Mouse (Mus musculus) midbrain, embryonic 12.5 days (tissue): ENCODE measurements around the gene Agps. TPM values are rescaled to one million over a fixed set of nuclear protein-coding genes. Genes with fewer than 3 reads are reported as not detected.

Experiments
- ATAC-seq: fragments of 200-750 bp; cut with Nextera tagmentation; 2 replicates; pipeline ENCODE4 v1.8.0; 2017; ENCODE audit warnings: low read depth, moderate TSS enrichment, moderate library complexity; ENCODE audit not compliant: low FRiP score
- H3K27ac ChIP-seq: fragments of 300-500 bp; sonication (generic); replicated peaks from 2 replicates; pipeline ENCODE4 v1.5.1; 2016; ENCODE audit warnings: mild to moderate bottlenecking
- H3K27me3 ChIP-seq: fragments of 300-500 bp; sonication (generic); 2 replicates; pipeline ENCODE4 v1.6.1; 2016; ENCODE audit warnings: mild to moderate bottlenecking
- H3K36me3 ChIP-seq: fragments of 300-500 bp; sonication (generic); 2 replicates; pipeline ENCODE4 v1.6.1; 2016
- H3K4me1 ChIP-seq: fragments of 300-500 bp; sonication (generic); 2 replicates; pipeline ENCODE4 v1.6.1; 2016
- H3K4me2 ChIP-seq: fragments of 300-500 bp; sonication (generic); replicated peaks from 2 replicates; pipeline ENCODE4 v1.6.1; 2016; ENCODE audit warnings: mild to moderate bottlenecking, moderate library complexity
- H3K4me3 ChIP-seq: fragments of 300-500 bp; sonication (generic); 2 replicates; pipeline ENCODE4 v1.5.1; 2016; ENCODE audit warnings: mild to moderate bottlenecking
- H3K9ac ChIP-seq: fragments of 300-500 bp; sonication (generic); replicated peaks from 2 replicates; pipeline ENCODE4 v1.6.1; 2016; ENCODE audit warnings: mild to moderate bottlenecking, moderate library complexity
- H3K9me3 ChIP-seq: fragments of 300-500 bp; sonication (generic); 2 replicates; pipeline ENCODE4 v1.6.1; 2016; ENCODE audit warnings: mild to moderate bottlenecking
- WGBS: fragments of 180-500 bp; shearing (Covaris S2); methylation state at CpG from one replicate; pipeline ENCODE4 v1.1.7; 2016; 5-methylcytosine and 5-hydroxymethylcytosine counted together
- polyA plus RNA-seq: library from polyadenylated mRNA; unstranded; fragments of >200 nt; fragmentation: Nextera tagmentation; extraction: Ambion mirVana; gene quantifications from 2 replicates; pipeline ENCODE4 v1.2.1, GENCODE M21; 2016

Agps gene
- polyA plus RNA-seq, 1 experiment from 2014 or later: 52.9 TPM

DNA sequence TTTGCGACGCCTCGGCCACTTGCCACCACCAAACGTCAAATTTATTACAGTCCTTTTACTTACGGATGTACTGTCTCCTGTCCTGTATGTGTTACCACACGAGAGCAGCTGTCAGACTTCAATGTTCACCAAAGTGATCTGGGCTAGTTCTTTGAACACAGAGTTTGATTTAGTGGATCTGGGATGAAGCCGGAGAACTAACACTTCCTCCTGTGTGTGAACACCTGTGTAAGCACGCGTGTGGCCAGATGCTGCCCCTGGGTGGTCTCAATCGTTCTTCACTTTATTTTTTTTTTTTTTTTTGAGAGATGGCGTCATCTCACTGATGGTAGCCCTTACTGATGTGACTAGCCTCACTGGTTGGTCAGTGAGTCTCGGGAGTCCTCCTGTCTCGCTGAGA lies 17.1 kb upstream of the Agps start:
- H3K27ac ChIP-seq: no peak overlapping the region
- no peaks in the 10 kb centered on the region for H3K36me3 ChIP-seq
- H3K9me3 ChIP-seq: no peaks in the 10 kb centered on the region
- H3K4me1 ChIP-seq: no peaks in the 10 kb centered on the region
- no peak for ATAC-seq
- H3K4me2 ChIP-seq: no peak overlapping the region
- H3K9ac ChIP-seq: no peak overlapping the region
- WGBS: 82% methylated on average over 13 of the region's 13 CpGs
- no peaks in the 10 kb centered on the region for H3K27me3 ChIP-seq
- H3K4me3 ChIP-seq: no peak overlapping the region

DNA sequence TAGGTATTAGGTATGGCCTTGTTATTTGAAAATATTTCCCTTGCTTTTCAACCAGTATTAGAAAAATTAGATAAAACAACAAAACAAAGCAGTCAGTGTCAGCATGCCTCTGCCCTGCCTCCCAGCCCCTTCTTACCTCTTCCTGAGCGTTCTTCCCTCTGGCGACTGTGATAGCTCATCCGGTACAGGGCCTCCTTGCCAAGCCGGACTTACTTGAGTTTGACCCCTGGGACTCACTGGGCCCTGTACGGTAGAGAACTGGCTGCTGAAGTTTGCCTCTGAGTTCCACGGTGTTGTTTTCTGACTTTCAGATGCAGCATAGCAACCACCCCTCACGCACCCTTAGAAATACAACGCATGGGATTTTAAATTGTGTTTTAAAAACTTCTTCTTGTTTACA lies 16.5 kb upstream of the Agps start:
- Histone ChIP-seq H3K27ac (no peak overlapping the region), H3K4me1 (no peaks in the 10 kb centered on the region), H3K9ac (no peak overlapping the region), H3K4me2 (no peak overlapping the region), H3K27me3 (no peaks in the 10 kb centered on the region), H3K9me3 (no peaks in the 10 kb centered on the region), H3K4me3 (no peak overlapping the region), H3K36me3 (no peaks in the 10 kb centered on the region)
- WGBS: 83% methylated on average over 8 of the region's 8 CpGs
- ATAC-seq: no peak

DNA sequence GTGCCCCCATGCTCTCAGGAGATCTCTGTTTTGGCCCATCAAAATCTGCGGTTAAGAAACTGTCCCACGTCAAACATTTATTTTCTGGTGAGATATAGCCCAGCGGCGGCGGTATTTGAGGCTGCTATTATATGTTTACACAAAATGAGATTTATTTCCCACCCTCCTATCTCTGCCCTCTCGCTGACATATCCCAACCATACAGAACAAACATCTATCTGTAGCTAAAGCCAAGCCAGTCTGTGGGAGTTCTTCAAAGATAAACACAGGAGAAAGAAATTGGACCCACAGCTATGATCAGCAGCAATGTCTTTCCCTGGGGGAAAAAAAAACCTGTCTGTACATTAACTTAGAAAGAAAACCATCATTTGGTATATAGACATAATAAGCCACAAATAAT lies 15.3 kb upstream of the Agps start:
- no peak overlapping the region for H3K4me3 ChIP-seq
- H3K27ac ChIP-seq: no peak overlapping the region
- 91% methylated on average over 6 of the region's 6 CpGs for WGBS
- H3K36me3 ChIP-seq: no peaks in the 10 kb centered on the region
- no peaks in the 10 kb centered on the region for H3K4me1 ChIP-seq
- H3K27me3 ChIP-seq: no peaks in the 10 kb centered on the region
- no peak for ATAC-seq
- H3K9ac ChIP-seq: no peak overlapping the region
- no peak overlapping the region for H3K4me2 ChIP-seq
- no peaks in the 10 kb centered on the region for H3K9me3 ChIP-seq

DNA sequence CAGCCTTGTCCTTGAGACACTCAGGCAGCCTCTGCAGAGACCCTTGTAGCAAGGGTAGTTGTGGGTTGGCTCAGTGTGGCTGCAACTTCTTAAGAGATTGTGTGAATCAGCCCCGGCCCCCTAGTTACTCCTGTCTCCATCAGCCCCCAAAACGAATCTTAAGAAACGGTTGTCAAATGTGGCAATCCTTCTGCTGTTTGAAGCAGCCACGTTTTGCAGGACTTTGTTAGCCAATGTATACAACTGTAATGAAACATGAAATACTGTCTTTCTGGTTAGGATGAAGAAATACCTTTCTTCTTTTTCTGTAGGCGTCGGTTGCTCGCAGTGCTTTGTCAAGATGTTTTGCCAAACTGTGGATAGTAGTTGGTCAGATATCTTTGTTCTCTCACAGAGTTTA lies 13.3 kb upstream of the Agps start:
- Histone ChIP-seq H3K9ac (no peak overlapping the region), H3K27ac (no peak overlapping the region), H3K4me3 (no peak overlapping the region), H3K27me3 (no peaks in the 10 kb centered on the region), H3K36me3 (no peaks in the 10 kb centered on the region), H3K4me1 (no peaks in the 10 kb centered on the region), H3K4me2 (no peak overlapping the region), H3K9me3 (no peaks in the 10 kb centered on the region)
- no peak for ATAC-seq
- WGBS: 89% methylated on average over 7 of the region's 7 CpGs

DNA sequence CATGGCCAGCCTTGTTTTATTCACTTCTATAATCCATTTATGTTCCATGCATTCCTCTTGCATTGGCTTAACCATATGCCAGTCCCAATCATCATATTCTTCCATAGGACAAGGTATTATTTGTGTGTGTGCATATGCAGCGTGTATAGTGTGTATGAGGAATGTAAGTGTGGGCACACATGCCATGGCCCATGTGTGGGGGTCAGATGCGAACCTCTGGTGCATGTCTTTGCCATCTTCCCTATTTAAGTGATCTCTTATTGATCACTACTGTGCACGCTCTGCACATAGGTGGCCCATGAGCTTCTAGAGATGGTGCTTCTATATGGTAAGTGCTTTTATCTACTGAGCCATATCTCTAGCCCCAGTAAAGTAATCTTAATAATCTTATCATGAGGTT lies 12.2 kb upstream of the Agps start:
- ATAC-seq: no peak
- Histone ChIP-seq H3K4me3 (no peak overlapping the region), H3K36me3 (no peaks in the 10 kb centered on the region), H3K9me3 (no peaks in the 10 kb centered on the region), H3K27ac (no peak overlapping the region), H3K4me1 (no peaks in the 10 kb centered on the region), H3K9ac (no peak overlapping the region), H3K4me2 (no peak overlapping the region), H3K27me3 (no peaks in the 10 kb centered on the region)
- 94% methylated on average over 3 of the region's 3 CpGs for WGBS

DNA sequence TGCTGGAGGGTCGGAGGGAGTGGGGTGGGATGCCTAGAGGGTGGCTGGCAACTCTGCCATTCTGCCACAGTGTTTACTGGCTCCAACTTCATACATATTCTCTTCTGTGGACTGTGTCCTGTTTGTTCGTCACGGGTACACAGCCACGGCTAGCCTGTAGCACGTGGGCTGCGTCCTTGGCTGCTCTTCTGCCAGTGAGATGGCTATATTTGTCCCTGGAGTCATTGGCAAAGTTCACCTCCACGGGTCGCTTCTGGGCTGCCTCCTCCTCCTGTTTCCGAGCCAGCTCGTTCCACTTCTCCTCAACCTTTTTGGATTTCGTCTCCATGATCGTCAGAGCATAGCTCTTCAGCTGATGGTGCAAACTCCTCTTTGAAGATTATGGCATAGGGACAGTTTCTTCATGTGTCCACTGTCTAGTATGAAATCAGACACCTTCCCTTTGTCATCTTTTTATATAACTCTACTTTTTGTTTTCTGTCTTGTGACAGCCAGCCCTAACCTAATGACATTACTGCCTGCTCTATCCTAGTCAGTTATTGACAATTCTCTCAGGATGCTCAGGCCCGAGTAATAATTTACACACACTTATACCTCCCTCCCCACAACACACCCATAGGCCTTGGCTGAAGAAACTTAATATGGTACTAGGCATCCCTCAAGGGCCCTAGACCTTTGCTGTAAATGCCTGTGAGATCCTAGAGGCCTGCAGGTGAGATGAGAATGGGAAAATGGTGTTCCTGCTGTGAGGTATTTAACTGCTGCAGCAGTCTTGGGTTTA lies 9.8 kb upstream of the Agps start:
- 89% methylated on average over 13 of the region's 13 CpGs for WGBS
- H3K36me3 ChIP-seq: no peaks in the 10 kb centered on the region

DNA sequence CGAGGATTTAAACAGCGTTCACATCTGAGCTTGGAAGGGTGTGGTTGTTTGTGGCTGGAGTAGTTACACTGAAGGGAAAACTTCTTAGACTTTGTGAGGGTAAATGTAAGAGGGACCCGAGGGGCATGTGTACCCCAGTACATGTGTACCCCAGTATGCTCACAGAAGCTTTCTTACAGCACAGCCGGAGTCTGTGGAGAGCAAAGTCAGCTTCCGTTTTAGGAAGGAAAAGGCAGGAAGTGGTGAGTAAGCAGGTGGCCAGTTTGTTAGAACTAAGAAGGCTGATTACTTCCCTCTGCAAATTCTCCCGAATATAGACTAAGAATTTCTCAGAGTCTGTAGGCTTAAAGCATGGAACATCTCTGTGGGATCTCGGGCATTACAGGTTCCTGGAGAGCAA lies 8.2 kb upstream of the Agps start:
- Histone ChIP-seq H3K4me1 (no peaks in the 10 kb centered on the region), H3K36me3 (no peaks in the 10 kb centered on the region), H3K4me3 (no peak overlapping the region), H3K9ac (no peak overlapping the region), H3K4me2 (no peak overlapping the region), H3K27me3 (no peaks in the 10 kb centered on the region), H3K9me3 (no peaks in the 10 kb centered on the region), H3K27ac (no peak overlapping the region)
- ATAC-seq: no peak
- 67% methylated on average over 7 of the region's 7 CpGs for WGBS

More for the DNA sequence above, 9.8 kb upstream of the Agps start:
- Histone ChIP-seq H3K4me2 (no peak overlapping the region), H3K9ac (no peak overlapping the region), H3K27me3 (no peaks in the 10 kb centered on the region), H3K4me3 (no peak overlapping the region), H3K27ac (no peak overlapping the region), H3K4me1 (no peaks in the 10 kb centered on the region), H3K9me3 (no peaks in the 10 kb centered on the region)
- no peak for ATAC-seq

DNA sequence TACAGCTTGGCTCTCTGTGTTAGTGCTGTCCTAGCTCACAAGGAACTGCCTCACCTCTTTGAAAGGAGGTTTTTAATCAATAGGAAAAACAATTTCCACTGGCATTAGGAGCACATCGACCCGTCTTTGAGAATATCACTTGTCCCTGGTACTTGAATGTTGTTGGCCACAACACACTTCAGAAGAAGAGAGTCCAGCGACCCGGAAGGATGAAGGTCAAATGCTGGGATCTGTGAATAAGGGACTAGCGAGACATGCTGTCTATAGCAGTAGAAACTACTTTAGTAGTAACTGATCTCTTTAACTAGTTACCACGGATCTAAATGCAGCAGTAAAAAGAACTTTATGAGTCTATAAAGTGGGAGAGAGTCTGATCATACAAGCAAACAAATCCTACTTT lies 7.8 kb upstream of the Agps start:
- Histone ChIP-seq H3K27me3 (no peaks in the 10 kb centered on the region), H3K9ac (no peak overlapping the region), H3K27ac (no peak overlapping the region), H3K4me3 (no peak overlapping the region), H3K9me3 (no peaks in the 10 kb centered on the region), H3K4me2 (no peak overlapping the region), H3K36me3 (no peaks in the 10 kb centered on the region), H3K4me1 (no peaks in the 10 kb centered on the region)
- ATAC-seq: no peak
- 62% methylated on average over 6 of the region's 6 CpGs for WGBS

DNA sequence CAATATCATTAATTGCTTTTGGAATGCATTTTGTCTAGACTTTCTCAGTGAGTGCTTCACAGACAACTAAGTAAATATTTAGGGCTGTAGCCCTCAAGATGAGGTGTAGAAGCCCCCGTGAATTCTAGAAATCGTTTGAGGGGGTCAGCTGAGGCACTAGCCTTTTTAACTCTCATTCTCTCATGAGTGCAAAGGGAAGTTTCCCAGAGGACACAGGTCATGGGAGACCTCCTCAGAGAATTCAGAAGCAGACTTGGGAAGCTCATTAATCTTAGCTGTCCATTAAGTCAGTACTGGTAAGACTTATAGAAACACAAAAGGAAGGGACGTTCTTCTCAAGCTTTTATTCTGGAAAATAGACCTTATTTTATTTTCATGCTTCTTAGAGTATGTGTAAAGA lies 7.1 kb upstream of the Agps start:
- Histone ChIP-seq H3K9ac (no peak overlapping the region), H3K36me3 (no peaks in the 10 kb centered on the region), H3K27ac (no peak overlapping the region), H3K4me2 (no peak overlapping the region), H3K27me3 (no peaks in the 10 kb centered on the region), H3K9me3 (no peaks in the 10 kb centered on the region), H3K4me3 (no peak overlapping the region), H3K4me1 (no peaks in the 10 kb centered on the region)
- ATAC-seq: no peak
- WGBS: 56% methylated on average over 3 of the region's 3 CpGs

DNA sequence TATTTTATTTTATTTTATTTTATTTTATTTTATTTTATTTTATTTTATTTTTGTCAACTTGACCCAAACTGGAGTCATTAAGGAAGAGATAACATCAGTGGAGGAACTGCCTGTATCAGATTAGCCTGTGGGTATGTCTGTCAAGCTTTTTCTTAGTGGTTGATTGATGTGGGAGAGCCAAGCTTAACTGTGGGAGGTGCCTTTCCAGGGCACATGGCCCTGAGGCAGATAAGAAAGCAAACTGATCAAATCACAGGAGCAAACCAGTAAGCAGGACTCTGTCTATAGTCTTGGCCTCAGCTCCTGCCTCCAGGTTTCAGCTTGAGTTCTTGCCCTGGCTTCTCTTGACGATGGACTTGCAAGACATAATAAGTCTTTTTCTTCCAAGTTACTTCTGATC lies 6.4 kb upstream of the Agps start:
- Histone ChIP-seq H3K9me3 (no peaks in the 10 kb centered on the region), H3K27me3 (no peaks in the 10 kb centered on the region), H3K4me1 (no peaks in the 10 kb centered on the region), H3K27ac (no peak overlapping the region), H3K4me2 (no peak overlapping the region), H3K36me3 (no peaks in the 10 kb centered on the region), H3K9ac (no peak overlapping the region), H3K4me3 (no peak overlapping the region)
- ATAC-seq: no peak
- WGBS: 87% methylated on average over 1 of the region's 1 CpGs

DNA sequence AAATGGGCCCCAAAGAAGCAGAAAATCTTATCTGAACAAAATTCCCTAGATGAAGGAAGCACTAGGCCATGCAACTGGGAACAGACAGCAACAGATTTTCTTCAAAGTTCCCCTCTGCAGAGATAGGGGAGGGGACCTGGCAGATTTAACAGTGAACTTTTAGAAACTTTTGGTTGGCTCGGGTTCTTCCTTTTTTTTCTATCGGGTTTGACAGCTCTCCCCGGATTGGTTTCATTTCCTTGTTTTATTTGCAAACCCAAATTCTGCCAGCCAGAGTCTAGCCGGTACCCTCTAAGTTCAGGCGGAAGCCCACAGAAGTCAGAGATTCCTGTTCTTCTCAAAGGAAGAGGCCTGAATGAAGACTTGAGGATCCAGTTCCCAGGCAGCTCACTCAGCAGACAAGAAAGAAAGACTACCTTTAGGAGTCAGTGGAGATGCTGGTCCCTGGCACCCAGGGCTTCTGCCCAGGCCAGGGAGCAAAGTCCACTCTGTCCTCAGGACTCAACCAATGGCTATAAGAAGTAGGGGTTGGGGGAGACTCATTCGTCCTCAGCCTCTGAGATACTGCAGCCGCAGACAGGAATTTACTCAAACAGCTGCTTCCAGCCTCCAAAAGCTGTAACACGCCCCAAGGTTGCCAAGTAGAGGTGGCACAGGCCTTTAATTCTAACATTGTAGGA lies 2.9 kb upstream of the Agps start:
- Histone ChIP-seq H3K4me1 (peaks cover 14% of the 10 kb centered on the region), H3K4me2 (no peak overlapping the region), H3K27me3 (no peaks in the 10 kb centered on the region), H3K4me3 (no peak overlapping the region), H3K9ac (no peak overlapping the region), H3K27ac (no peak overlapping the region), H3K9me3 (no peaks in the 10 kb centered on the region), H3K36me3 (no peaks in the 10 kb centered on the region)
- no peak for ATAC-seq
- WGBS: 82% methylated on average over 8 of the region's 8 CpGs

DNA sequence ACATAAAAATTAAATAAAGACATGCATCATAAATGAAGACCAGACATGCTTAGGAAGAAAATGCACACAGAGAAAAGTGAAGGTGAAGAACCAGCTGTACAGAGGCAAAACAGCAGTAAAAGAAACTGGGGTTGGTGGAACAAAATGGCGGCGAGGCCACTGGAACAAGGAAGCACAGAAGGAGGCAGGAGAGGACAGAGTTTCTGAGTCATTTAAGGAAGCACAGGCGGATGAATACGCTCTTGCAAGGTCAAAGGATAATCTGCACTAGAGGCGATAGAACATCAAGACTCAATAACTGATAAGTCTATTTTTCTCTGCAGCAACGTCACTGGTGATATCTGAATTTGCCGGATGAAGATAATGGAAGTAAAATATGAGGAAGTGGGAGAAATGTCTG lies 1.7 kb upstream of the Agps start:
- no peaks in the 10 kb centered on the region for H3K27me3 ChIP-seq
- H3K4me2 ChIP-seq: no peak overlapping the region
- peaks cover 15% of the 10 kb centered on the region for H3K4me1 ChIP-seq
- no peaks in the 10 kb centered on the region for H3K36me3 ChIP-seq
- 96% methylated on average over 7 of the region's 7 CpGs for WGBS
- no peak overlapping the region for H3K4me3 ChIP-seq
- no peaks in the 10 kb centered on the region for H3K9me3 ChIP-seq
- H3K27ac ChIP-seq: no peak overlapping the region
- H3K9ac ChIP-seq: no peak overlapping the region
- no peak for ATAC-seq
